Mouse (Mus musculus): Measurements from ENCODE around the gene Lrrfip1. TPM values are rescaled to one million over a fixed set of nuclear protein-coding genes. Genes with fewer than 3 reads are reported as not detected.
A peak's percentile ranks its signal among the peaks of the same experiment; 100 is the strongest.

The Lrrfip1 gene
- polyA plus RNA-seq, 1 experiment, result 50.7 TPM

DNA sequence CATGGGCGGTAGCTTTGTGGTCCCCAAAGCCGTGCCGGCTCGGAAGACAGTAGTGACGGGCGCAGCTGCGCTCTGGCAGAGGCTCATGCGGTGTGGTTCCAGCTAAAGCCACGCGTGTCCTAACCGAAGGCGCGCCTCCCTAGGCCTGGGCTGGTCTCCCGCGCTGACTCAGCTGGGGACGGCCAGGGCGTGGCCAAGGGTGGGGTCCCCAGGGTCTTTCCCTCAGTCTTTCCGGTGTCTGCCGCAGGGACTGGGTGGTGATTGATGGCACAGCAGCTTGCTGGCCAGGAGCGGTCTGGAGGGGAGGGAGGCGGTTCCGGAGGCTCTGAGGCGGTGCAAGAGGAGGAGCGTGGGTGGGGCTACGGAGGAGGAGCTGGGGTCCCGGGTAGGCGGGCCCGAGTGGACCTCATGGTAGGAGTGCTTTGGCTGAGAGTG lies 54.2 kb downstream of the Lrrfip1 start:
- peak; percentile 33 for DNase-seq
- H3K4me1 ChIP-seq (ENCODE audit: control insufficient read depth, insufficient read depth, low read length), result no peaks in the 10 kb centered on the region
- H3K27me3 ChIP-seq (ENCODE audit: control insufficient read depth, insufficient read depth, low read length), result no peaks in the 10 kb centered on the region
- 1% methylated on average over 28 of the region's 28 CpGs for WGBS
- peak overlapping the region; percentile 39 for H3K4me3 ChIP-seq (replicated peaks; ENCODE audit: insufficient read depth, low read depth, low read length)
- no peak overlapping the region for H3K27ac ChIP-seq (ENCODE audit: insufficient read depth, low read length)
- TF ChIP-seq CTCF (IDR thresholded peaks at IDR 0.05; ENCODE audit: borderline replicate concordance, insufficient read depth, low read depth, low read length), result no peak
- TF ChIP-seq POLR2A (IDR thresholded peaks at IDR 0.05; ENCODE audit: borderline replicate concordance, insufficient read depth, low read length), result no peak

DNA sequence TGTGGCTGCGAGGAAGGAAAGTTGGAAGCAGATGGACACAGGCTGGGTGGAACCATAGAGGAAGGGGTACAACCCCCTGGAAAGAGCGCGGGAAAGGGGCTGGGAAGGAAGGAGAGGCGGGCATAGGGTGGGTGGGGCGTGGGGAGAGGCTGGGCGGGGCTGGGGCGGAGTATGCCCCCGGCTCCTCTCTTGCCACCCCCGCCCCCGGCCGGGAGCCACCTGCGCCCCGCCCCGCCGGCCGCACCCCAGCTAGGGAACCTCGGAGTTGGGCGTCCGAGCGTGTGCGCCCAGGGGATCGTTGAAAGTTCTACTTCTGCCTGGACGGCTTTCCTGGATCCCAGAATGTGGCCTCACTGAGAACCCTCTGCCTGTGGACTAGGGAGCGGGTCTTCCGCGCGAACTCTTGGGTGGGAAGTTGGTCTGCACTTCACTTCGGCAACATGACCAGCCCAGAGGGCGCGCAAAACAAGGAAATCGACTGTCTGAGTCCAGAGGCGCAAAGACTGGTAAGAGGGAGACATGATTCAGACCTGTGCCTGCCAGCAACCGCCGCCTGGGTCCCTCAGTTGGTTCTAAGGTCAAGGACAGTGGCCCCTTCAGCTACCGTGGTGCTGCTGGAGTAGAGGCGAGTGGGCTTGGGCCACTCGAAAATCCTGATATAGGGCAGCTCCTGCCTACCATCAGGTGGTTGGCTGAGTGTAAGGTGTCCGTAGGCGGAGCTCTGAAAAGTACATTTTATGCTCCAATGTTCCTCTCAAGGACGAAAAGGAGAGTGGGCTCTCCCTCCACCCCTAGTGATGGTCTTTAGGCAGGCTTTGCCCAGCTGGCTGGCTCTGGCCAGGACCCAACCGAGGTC lies 54.9 kb downstream of the Lrrfip1 start:
- no peak overlapping the region for H3K27ac ChIP-seq (ENCODE audit: insufficient read depth, low read length)
- no peak for DNase-seq
- peak overlapping the region; percentile 39 for H3K4me3 ChIP-seq (replicated peaks; ENCODE audit: insufficient read depth, low read depth, low read length)
- WGBS, result 12% methylated on average over 35 of the region's 41 CpGs
- TF ChIP-seq CTCF (IDR thresholded peaks at IDR 0.05; ENCODE audit: borderline replicate concordance, insufficient read depth, low read depth, low read length), result no peak
- no peak for TF ChIP-seq POLR2A (IDR thresholded peaks at IDR 0.05; ENCODE audit: borderline replicate concordance, insufficient read depth, low read length)
- H3K4me1 ChIP-seq (ENCODE audit: control insufficient read depth, insufficient read depth, low read length), result no peaks in the 10 kb centered on the region
- no peaks in the 10 kb centered on the region for H3K27me3 ChIP-seq (ENCODE audit: control insufficient read depth, insufficient read depth, low read length)

DNA sequence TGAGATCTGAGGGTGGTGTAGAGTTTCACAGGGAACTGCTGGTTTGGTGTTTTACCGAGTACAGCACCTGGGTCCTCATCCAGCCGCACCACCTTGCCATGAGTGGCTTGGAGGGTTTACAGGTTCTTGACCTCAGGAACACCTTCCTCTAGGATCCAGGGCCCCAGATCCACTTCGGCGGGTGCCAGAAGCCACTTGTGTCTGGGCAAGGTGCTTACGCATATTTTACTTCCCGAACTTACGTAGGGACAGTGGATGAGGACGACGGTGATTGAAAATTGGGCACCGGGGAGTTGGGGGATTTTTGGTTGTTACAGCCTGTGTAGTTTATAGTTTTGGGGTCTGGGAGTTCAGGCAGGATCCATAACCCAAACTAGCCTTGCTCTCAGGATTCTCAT lies 55.5 kb downstream of the Lrrfip1 start:
- Histone ChIP-seq H3K4me1 (ENCODE audit: control insufficient read depth, insufficient read depth, low read length) (no peaks in the 10 kb centered on the region), H3K27ac (ENCODE audit: insufficient read depth, low read length) (no peak overlapping the region), H3K27me3 (ENCODE audit: control insufficient read depth, insufficient read depth, low read length) (no peaks in the 10 kb centered on the region), H3K4me3 (replicated peaks; ENCODE audit: insufficient read depth, low read depth, low read length) (no peak overlapping the region)
- DNase-seq, result no peak
- WGBS, result 74% methylated on average over 10 of the region's 10 CpGs
- TF ChIP-seq CTCF (IDR thresholded peaks at IDR 0.05; ENCODE audit: borderline replicate concordance, insufficient read depth, low read depth, low read length), result no peak
- no peak for TF ChIP-seq POLR2A (IDR thresholded peaks at IDR 0.05; ENCODE audit: borderline replicate concordance, insufficient read depth, low read length)

DNA sequence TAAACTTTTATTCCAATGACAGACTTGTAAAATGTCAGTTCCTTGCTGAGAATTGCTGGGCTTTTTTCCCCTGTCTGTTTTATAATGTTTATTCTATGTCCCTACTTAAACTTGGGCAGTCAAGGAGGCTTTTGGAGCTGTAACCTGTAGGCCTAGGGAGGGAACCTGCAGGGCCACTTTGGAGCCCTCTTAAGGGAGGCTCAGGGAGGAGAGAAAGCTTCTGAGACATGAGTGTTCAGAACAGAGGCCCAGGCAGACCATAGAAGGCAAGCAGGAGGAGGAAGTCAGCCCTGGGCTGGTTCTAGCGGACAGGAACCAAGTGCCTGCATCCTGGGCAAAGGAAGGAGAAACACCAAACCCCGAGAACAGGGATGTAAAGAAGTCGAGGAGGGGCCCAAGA lies 56.3 kb downstream of the Lrrfip1 start:
- no peak overlapping the region for H3K4me3 ChIP-seq (replicated peaks; ENCODE audit: insufficient read depth, low read depth, low read length)
- no peaks in the 10 kb centered on the region for H3K4me1 ChIP-seq (ENCODE audit: control insufficient read depth, insufficient read depth, low read length)
- no peak overlapping the region for H3K27ac ChIP-seq (ENCODE audit: insufficient read depth, low read length)
- H3K27me3 ChIP-seq (ENCODE audit: control insufficient read depth, insufficient read depth, low read length), result no peaks in the 10 kb centered on the region
- DNase-seq, result no peak
- WGBS, result 89% methylated on average over 3 of the region's 3 CpGs
- TF ChIP-seq POLR2A (IDR thresholded peaks at IDR 0.05; ENCODE audit: borderline replicate concordance, insufficient read depth, low read length) (no peak), CTCF (IDR thresholded peaks at IDR 0.05; ENCODE audit: borderline replicate concordance, insufficient read depth, low read depth, low read length) (no peak)

DNA sequence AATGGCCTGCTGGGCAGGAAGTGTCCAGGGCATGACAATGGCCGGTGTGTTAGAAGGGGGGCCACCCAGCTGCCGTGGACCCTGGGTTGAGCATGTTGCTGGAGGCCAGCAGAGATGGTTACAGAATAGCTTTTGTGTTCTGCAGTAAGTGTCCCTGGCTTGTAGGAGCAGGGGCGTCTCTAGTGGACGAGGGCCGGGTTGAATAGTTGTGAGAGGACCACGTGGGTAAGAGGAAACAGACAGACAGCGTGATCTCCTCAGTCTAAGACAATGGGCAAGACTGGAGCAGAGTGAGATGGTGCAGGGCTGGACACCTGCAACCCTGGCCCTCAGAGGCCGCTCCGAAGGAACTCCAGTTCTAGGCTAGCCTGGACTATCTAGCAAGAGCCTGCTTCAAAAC lies 57.2 kb downstream of the Lrrfip1 start:
- no peak overlapping the region for H3K4me3 ChIP-seq (replicated peaks; ENCODE audit: insufficient read depth, low read depth, low read length)
- TF ChIP-seq POLR2A (IDR thresholded peaks at IDR 0.05; ENCODE audit: borderline replicate concordance, insufficient read depth, low read length), result no peak
- no peak for TF ChIP-seq CTCF (IDR thresholded peaks at IDR 0.05; ENCODE audit: borderline replicate concordance, insufficient read depth, low read depth, low read length)
- DNase-seq, result no peak
- H3K4me1 ChIP-seq (ENCODE audit: control insufficient read depth, insufficient read depth, low read length), result no peaks in the 10 kb centered on the region
- no peak overlapping the region for H3K27ac ChIP-seq (ENCODE audit: insufficient read depth, low read length)
- 79% methylated on average over 9 of the region's 9 CpGs for WGBS
- no peaks in the 10 kb centered on the region for H3K27me3 ChIP-seq (ENCODE audit: control insufficient read depth, insufficient read depth, low read length)

DNA sequence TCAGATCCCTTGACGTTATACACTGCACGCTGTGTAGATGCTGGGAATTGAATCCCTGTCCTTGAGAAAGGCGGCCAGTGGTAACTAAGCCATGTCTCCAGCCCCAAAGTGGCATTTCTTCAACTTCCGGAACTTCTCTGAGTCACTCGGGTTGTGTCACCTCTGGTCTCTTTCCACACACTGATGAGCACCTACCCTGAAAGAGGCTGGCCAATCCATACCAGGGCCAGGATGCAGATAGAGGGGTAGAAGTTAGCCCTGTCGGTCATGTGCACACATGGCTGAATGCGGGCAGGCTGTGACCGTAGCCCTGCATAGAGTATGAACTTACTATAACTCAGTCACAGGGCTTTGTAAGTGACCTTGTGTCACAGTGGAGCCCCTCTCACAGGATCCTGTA lies 57.9 kb downstream of the Lrrfip1 start:
- 90% methylated on average over 8 of the region's 8 CpGs for WGBS
- Histone ChIP-seq H3K4me3 (replicated peaks; ENCODE audit: insufficient read depth, low read depth, low read length) (no peak overlapping the region), H3K27ac (ENCODE audit: insufficient read depth, low read length) (no peak overlapping the region), H3K27me3 (ENCODE audit: control insufficient read depth, insufficient read depth, low read length) (no peaks in the 10 kb centered on the region), H3K4me1 (ENCODE audit: control insufficient read depth, insufficient read depth, low read length) (no peaks in the 10 kb centered on the region)
- DNase-seq, result no peak
- TF ChIP-seq CTCF (IDR thresholded peaks at IDR 0.05; ENCODE audit: borderline replicate concordance, insufficient read depth, low read depth, low read length) (no peak), POLR2A (IDR thresholded peaks at IDR 0.05; ENCODE audit: borderline replicate concordance, insufficient read depth, low read length) (no peak)

DNA sequence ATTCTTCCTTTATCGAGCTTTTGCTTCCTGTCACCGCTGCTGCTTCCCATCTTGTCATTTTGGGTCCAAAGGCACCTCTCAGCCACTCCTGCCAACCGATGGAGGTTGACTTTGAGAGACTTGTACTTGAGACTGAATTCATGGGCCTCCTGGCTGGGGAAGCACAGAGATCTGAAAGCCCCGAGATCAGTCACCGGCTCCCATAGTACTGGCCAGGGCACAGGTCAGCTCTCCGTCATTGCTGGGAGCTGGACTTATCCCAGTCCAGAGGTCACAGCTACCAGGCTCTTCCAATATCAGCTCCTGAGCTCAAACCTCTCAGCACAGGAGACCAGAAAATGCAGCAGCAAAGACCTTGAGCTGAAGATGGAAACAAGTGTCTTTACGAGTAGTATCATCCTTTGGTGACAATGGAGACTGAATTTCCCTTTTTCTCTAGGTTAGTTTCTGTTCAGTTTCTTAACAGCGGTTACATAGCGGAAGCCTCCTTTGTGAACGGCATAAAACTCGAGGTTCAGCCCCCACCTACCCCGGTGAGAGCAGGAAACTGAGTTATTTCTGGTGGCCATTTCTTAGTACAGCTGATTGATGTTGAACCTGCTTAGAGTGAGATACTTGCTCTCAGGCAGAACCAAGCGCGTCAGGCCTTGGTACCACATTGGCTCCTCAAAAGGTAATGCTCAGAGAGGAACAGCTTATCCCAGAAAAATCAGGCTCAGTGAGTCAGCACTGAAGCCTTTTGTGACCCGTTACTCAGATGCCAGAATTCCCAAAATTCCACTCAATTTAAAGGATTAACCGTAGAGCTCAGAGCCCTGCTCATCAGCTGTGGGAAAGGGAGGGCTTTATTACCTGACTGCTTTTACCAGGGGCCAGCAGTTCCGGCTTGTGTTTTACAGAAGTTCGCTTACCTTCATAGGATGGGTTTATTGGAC lies 59.0 kb downstream of the Lrrfip1 start:
- no peak overlapping the region for H3K27ac ChIP-seq (ENCODE audit: insufficient read depth, low read length)
- no peaks in the 10 kb centered on the region for H3K4me1 ChIP-seq (ENCODE audit: control insufficient read depth, insufficient read depth, low read length)
- TF ChIP-seq POLR2A (IDR thresholded peaks at IDR 0.05; ENCODE audit: borderline replicate concordance, insufficient read depth, low read length), result no peak
- TF ChIP-seq CTCF (IDR thresholded peaks at IDR 0.05; ENCODE audit: borderline replicate concordance, insufficient read depth, low read depth, low read length), result no peak
- H3K4me3 ChIP-seq (replicated peaks; ENCODE audit: insufficient read depth, low read depth, low read length), result no peak overlapping the region
- DNase-seq, result no peak
- WGBS, result 88% methylated on average over 18 of the region's 18 CpGs
- no peaks in the 10 kb centered on the region for H3K27me3 ChIP-seq (ENCODE audit: control insufficient read depth, insufficient read depth, low read length)
